Mouse (Mus musculus): Measurements from ENCODE around the gene Acot7. TPM values are rescaled to one million over a fixed set of nuclear protein-coding genes. Genes with fewer than 3 reads are reported as not detected.

Acot7 gene
- polyA plus RNA-seq, 1 experiment from 2014 or later = 480 TPM

GRCm38 (mm10) chr4:152173041-152173440 is 4.9 kb upstream of the Acot7 start:
- Histone ChIP-seq H3K4me3 (ENCODE audit: low read depth, low read length) (no peak overlapping the region), H3K4me1 (ENCODE audit: control insufficient read depth, insufficient read depth, low read length) (no peaks in the 10 kb centered on the region), H3K36me3 (ENCODE audit: control insufficient read depth, insufficient read depth, low read length) (no peaks in the 10 kb centered on the region), H3K9me3 (replicated peaks; ENCODE audit: control insufficient read depth, low read length, poor library complexity, severe bottlenecking) (no peaks in the 10 kb centered on the region), H3K27ac (ENCODE audit: low read length) (no peak overlapping the region), H3K27me3 (ENCODE audit: control insufficient read depth, insufficient read depth, low read depth, low read length) (no peaks in the 10 kb centered on the region; the same call in 1 of the 2 replicates), H3K9ac (ENCODE audit: low read depth, low read length) (no peak overlapping the region), H3K4me2 (ENCODE audit: low read length) (no peak overlapping the region)
- no peak for ATAC-seq
- WGBS = 2% methylated on average over 5 of the region's 5 CpGs

- Histone ChIP-seq H3K36me3 (ENCODE audit: control insufficient read depth, insufficient read depth, low read length) (no peaks in the 10 kb centered on the region), H3K4me2 (ENCODE audit: low read length) (no peak overlapping the region), H3K4me3 (ENCODE audit: low read depth, low read length) (no peak overlapping the region), H3K4me1 (ENCODE audit: control insufficient read depth, insufficient read depth, low read length) (no peaks in the 10 kb centered on the region), H3K27ac (ENCODE audit: low read length) (no peak overlapping the region), H3K9me3 (replicated peaks; ENCODE audit: control insufficient read depth, low read length, poor library complexity, severe bottlenecking) (no peaks in the 10 kb centered on the region), H3K9ac (ENCODE audit: low read depth, low read length) (no peak overlapping the region), H3K27me3 (ENCODE audit: control insufficient read depth, insufficient read depth, low read depth, low read length) (no peaks in the 10 kb centered on the region; the same call in 1 of the 2 replicates)
- no peak for ATAC-seq
- 86% methylated on average over 9 of the region's 9 CpGs for WGBS
These were observed 4.0 kb upstream of the Acot7 start for GRCm38 (mm10) chr4:152173956-152174355.

GRCm38 (mm10) chr4:152176638-152177037 is 1.3 kb upstream of the Acot7 start:
- H3K27me3 ChIP-seq (ENCODE audit: control insufficient read depth, insufficient read depth, low read depth, low read length) = no peaks in the 10 kb centered on the region; the same call in 1 of the 2 replicates
- ATAC-seq = no peak

GRCm38 (mm10) chr4:152177174-152177536 is 779 bp upstream of the Acot7 start:
- peaks cover 15% of the 10 kb centered on the region for H3K4me1 ChIP-seq (ENCODE audit: control insufficient read depth, insufficient read depth, low read length)
- peak overlapping the region; percentile 62 for H3K4me3 ChIP-seq (ENCODE audit: low read depth, low read length)
- 67% methylated on average over 6 of the region's 6 CpGs for WGBS
- no peak for ATAC-seq
- no peaks in the 10 kb centered on the region; the same call in 1 of the 2 replicates for H3K27me3 ChIP-seq (ENCODE audit: control insufficient read depth, insufficient read depth, low read depth, low read length)
- H3K4me2 ChIP-seq (ENCODE audit: low read length) = peak overlapping the region; percentile 81
- peak overlapping the region; percentile 84 for H3K9ac ChIP-seq (ENCODE audit: low read depth, low read length)
- no peaks in the 10 kb centered on the region for H3K36me3 ChIP-seq (ENCODE audit: control insufficient read depth, insufficient read depth, low read length)
- no peaks in the 10 kb centered on the region for H3K9me3 ChIP-seq (replicated peaks; ENCODE audit: control insufficient read depth, low read length, poor library complexity, severe bottlenecking)
- H3K27ac ChIP-seq (ENCODE audit: low read length) = peak overlapping the region; percentile 83

More at GRCm38 (mm10) chr4:152176638-152177037, 1.3 kb upstream of the Acot7 start:
- H3K4me1 ChIP-seq (ENCODE audit: control insufficient read depth, insufficient read depth, low read length) = peaks cover 15% of the 10 kb centered on the region
- H3K27ac ChIP-seq (ENCODE audit: low read length) = no peak overlapping the region
- H3K36me3 ChIP-seq (ENCODE audit: control insufficient read depth, insufficient read depth, low read length) = no peaks in the 10 kb centered on the region
- WGBS = 83% methylated on average over 3 of the region's 3 CpGs
- H3K9me3 ChIP-seq (replicated peaks; ENCODE audit: control insufficient read depth, low read length, poor library complexity, severe bottlenecking) = no peaks in the 10 kb centered on the region
- H3K4me3 ChIP-seq (ENCODE audit: low read depth, low read length) = no peak overlapping the region
- no peak overlapping the region for H3K4me2 ChIP-seq (ENCODE audit: low read length)
- no peak overlapping the region for H3K9ac ChIP-seq (ENCODE audit: low read depth, low read length)

- H3K4me2 ChIP-seq (ENCODE audit: low read length) = peak overlapping the region; percentile 81
- peak overlapping the region; percentile 62 for H3K4me3 ChIP-seq (ENCODE audit: low read depth, low read length)
- H3K27ac ChIP-seq (ENCODE audit: low read length) = peak overlapping the region; percentile 72
- peak overlapping the region; percentile 84 for H3K9ac ChIP-seq (ENCODE audit: low read depth, low read length)
- no peaks in the 10 kb centered on the region; the same call in 1 of the 2 replicates for H3K27me3 ChIP-seq (ENCODE audit: control insufficient read depth, insufficient read depth, low read depth, low read length)
- H3K4me1 ChIP-seq (ENCODE audit: control insufficient read depth, insufficient read depth, low read length) = peaks cover 15% of the 10 kb centered on the region
- ATAC-seq = peak; percentile 74
- WGBS = under 1% methylated on average over 35 of the region's 35 CpGs
- H3K36me3 ChIP-seq (ENCODE audit: control insufficient read depth, insufficient read depth, low read length) = no peaks in the 10 kb centered on the region
- no peaks in the 10 kb centered on the region for H3K9me3 ChIP-seq (replicated peaks; ENCODE audit: control insufficient read depth, low read length, poor library complexity, severe bottlenecking)
These were observed 470 bp downstream of the Acot7 start for GRCm38 (mm10) chr4:152178344-152178864.

- ATAC-seq = no peak
- Histone ChIP-seq H3K27ac (ENCODE audit: low read length) (peak overlapping the region; percentile 72), H3K4me2 (ENCODE audit: low read length) (peak overlapping the region; percentile 81), H3K9ac (ENCODE audit: low read depth, low read length) (peak overlapping the region; percentile 84), H3K4me3 (ENCODE audit: low read depth, low read length) (peak overlapping the region; percentile 62), H3K36me3 (ENCODE audit: control insufficient read depth, insufficient read depth, low read length) (no peaks in the 10 kb centered on the region), H3K9me3 (replicated peaks; ENCODE audit: control insufficient read depth, low read length, poor library complexity, severe bottlenecking) (no peaks in the 10 kb centered on the region), H3K4me1 (ENCODE audit: control insufficient read depth, insufficient read depth, low read length) (peaks cover 15% of the 10 kb centered on the region), H3K27me3 (ENCODE audit: control insufficient read depth, insufficient read depth, low read depth, low read length) (no peaks in the 10 kb centered on the region)
- 24% methylated on average over 16 of the region's 16 CpGs for WGBS
These were observed 1.2 kb downstream of the Acot7 start for GRCm38 (mm10) chr4:152178916-152179705.

GRCm38 (mm10) chr4:152179946-152180660 is 2.2 kb downstream of the Acot7 start:
- Histone ChIP-seq H3K36me3 (ENCODE audit: control insufficient read depth, insufficient read depth, low read length) (no peaks in the 10 kb centered on the region), H3K9me3 (replicated peaks; ENCODE audit: control insufficient read depth, low read length, poor library complexity, severe bottlenecking) (no peaks in the 10 kb centered on the region), H3K9ac (ENCODE audit: low read depth, low read length) (no peak overlapping the region; the same call in 1 of the 2 replicates), H3K27ac (ENCODE audit: low read length) (no peak overlapping the region), H3K4me1 (ENCODE audit: control insufficient read depth, insufficient read depth, low read length) (peaks cover 16% of the 10 kb centered on the region), H3K4me2 (ENCODE audit: low read length) (peak overlapping the region; percentile 81), H3K4me3 (ENCODE audit: low read depth, low read length) (no peak overlapping the region), H3K27me3 (ENCODE audit: control insufficient read depth, insufficient read depth, low read depth, low read length) (no peaks in the 10 kb centered on the region)
- WGBS = 90% methylated on average over 16 of the region's 16 CpGs
- no peak for ATAC-seq

GRCm38 (mm10) chr4:152182205-152182604 is 4.3 kb downstream of the Acot7 start:
- 93% methylated on average over 10 of the region's 10 CpGs for WGBS
- Histone ChIP-seq H3K4me2 (ENCODE audit: low read length) (no peak overlapping the region), H3K36me3 (ENCODE audit: control insufficient read depth, insufficient read depth, low read length) (no peaks in the 10 kb centered on the region), H3K27ac (ENCODE audit: low read length) (no peak overlapping the region), H3K4me1 (ENCODE audit: control insufficient read depth, insufficient read depth, low read length) (peaks cover 28% of the 10 kb centered on the region), H3K9me3 (replicated peaks; ENCODE audit: control insufficient read depth, low read length, poor library complexity, severe bottlenecking) (no peaks in the 10 kb centered on the region), H3K27me3 (ENCODE audit: control insufficient read depth, insufficient read depth, low read depth, low read length) (no peaks in the 10 kb centered on the region), H3K4me3 (ENCODE audit: low read depth, low read length) (no peak overlapping the region), H3K9ac (ENCODE audit: low read depth, low read length) (no peak overlapping the region)
- ATAC-seq = no peak
